Mouse (Mus musculus): ENCODE results near the gene Rrn3. TPM values are rescaled to one million over a fixed set of nuclear protein-coding genes. Genes with fewer than 3 reads are reported as not detected.
"Not testable (repeated sequence)": the region's sequence is repeated elsewhere in the genome, so short reads cannot be mapped to it uniquely, and the experiment has no call there.

The Rrn3 gene
- 10 to 100 TPM; 41.7 to 44.2 TPM for total RNA-seq (2021)
- long read RNA-seq, experiment 1, transcript Rrn3-201 (18 exons, 3,582 nt), result major isoform, 71 of 85 reads
- long read RNA-seq, experiment 1, partial matches to known transcripts, result 8 of 85 reads
- long read RNA-seq, experiment 1, other reads (novel, unspliced or antisense), result 6 of 85 reads
- long read RNA-seq, experiment 2, transcript Rrn3-201 (18 exons, 3,582 nt), result major isoform, 52 of 64 reads
- long read RNA-seq, experiment 2, partial matches to known transcripts, result 5 of 64 reads
- long read RNA-seq, experiment 2, other reads (novel, unspliced or antisense), result 7 of 64 reads

- DNase-seq (ENCODE audit: low spot score in 2 of 2), result peak; percentile 91 to 92
- intact Hi-C loops (cut with DNase I), result loop anchor here (5.0 kb wide), 1 partner anchor 108 kb away; the partner anchor contains the start of genes 3110001I22Rik and Bfar
These were observed at the start of gene Rrn3 for GRCm38 (mm10) chr16:13780353-13781036. Gene Rrn3 (plus strand): TSS chr16:13780708.

GRCm38 (mm10) chr16:13732786-13733185 is 47.7 kb upstream of the Rrn3 start:
- intact Hi-C loops (cut with DNase I), result loop anchor here (10.0 kb wide), 1 partner anchor 198 kb away; no protein-coding TSS in a partner anchor
- DNase-seq (ENCODE audit: low spot score in 2 of 2), result no peak

GRCm38 (mm10) chr16:13733518-13734137 is 46.9 kb upstream of the Rrn3 start:
- intact Hi-C loops (cut with DNase I), result loop anchor here (10.0 kb wide), 1 partner anchor 199 kb away; no protein-coding TSS in a partner anchor
- DNase-seq (ENCODE audit: low spot score in 2 of 2), result peak; percentile 69 to 82

- intact Hi-C loops (cut with DNase I), result loop anchor here (10.0 kb wide), 1 partner anchor 201 kb away; no protein-coding TSS in a partner anchor
- no peak for DNase-seq (ENCODE audit: low spot score in 2 of 2)
These were observed 44.5 kb upstream of the Rrn3 start for GRCm38 (mm10) chr16:13735977-13736376.

- not testable (repeated sequence) for DNase-seq (ENCODE audit: low spot score in 2 of 2)
- intact Hi-C loops (cut with DNase I), result loop anchor here (10.0 kb wide), 1 partner anchor 204 kb away; no protein-coding TSS in a partner anchor
These were observed 41.5 kb upstream of the Rrn3 start for GRCm38 (mm10) chr16:13739044-13739443.

- intact Hi-C loops (cut with DNase I), result no loop called here
- no peak for DNase-seq (ENCODE audit: low spot score in 2 of 2)
These were observed 39.7 kb upstream of the Rrn3 start for GRCm38 (mm10) chr16:13740844-13741243.

GRCm38 (mm10) chr16:13747708-13748107 is 32.8 kb upstream of the Rrn3 start:
- intact Hi-C loops (cut with DNase I), result no loop called here

GRCm38 (mm10) chr16:13748124-13748523 is 32.4 kb upstream of the Rrn3 start:
- no peak for DNase-seq (ENCODE audit: low spot score in 2 of 2)
- intact Hi-C loops (cut with DNase I), result no loop called here

More at GRCm38 (mm10) chr16:13747708-13748107, 32.8 kb upstream of the Rrn3 start:
- no peak for DNase-seq (ENCODE audit: low spot score in 2 of 2)

GRCm38 (mm10) chr16:13748813-13749212 is 31.7 kb upstream of the Rrn3 start:
- intact Hi-C loops (cut with DNase I); DNase-seq (ENCODE audit: low spot score in 2 of 2): not testable (repeated sequence)

GRCm38 (mm10) chr16:13749306-13749705 is 31.2 kb upstream of the Rrn3 start:
- intact Hi-C loops (cut with DNase I), result no loop called here
- no peak for DNase-seq (ENCODE audit: low spot score in 2 of 2)

- intact Hi-C loops (cut with DNase I), result no loop called here
- DNase-seq (ENCODE audit: low spot score in 2 of 2), result no peak
These were observed 30.5 kb upstream of the Rrn3 start for GRCm38 (mm10) chr16:13749981-13750380.

GRCm38 (mm10) chr16:13750626-13751025 is 29.9 kb upstream of the Rrn3 start:
- intact Hi-C loops (cut with DNase I), result no loop called here

GRCm38 (mm10) chr16:13753986-13754385 is 26.5 kb upstream of the Rrn3 start:
- no peak for DNase-seq (ENCODE audit: low spot score in 2 of 2)
- intact Hi-C loops (cut with DNase I), result no loop called here

More at GRCm38 (mm10) chr16:13750626-13751025, 29.9 kb upstream of the Rrn3 start:
- no peak for DNase-seq (ENCODE audit: low spot score in 2 of 2)

GRCm38 (mm10) chr16:13754400-13755190 is 25.9 kb upstream of the Rrn3 start:
- intact Hi-C loops (cut with DNase I), result no loop called here
- peak; percentile 90 to 93 for DNase-seq (ENCODE audit: low spot score in 2 of 2)

GRCm38 (mm10) chr16:13757823-13758222 is 22.7 kb upstream of the Rrn3 start:
- intact Hi-C loops (cut with DNase I), result no loop called here

GRCm38 (mm10) chr16:13762807-13763206 is 17.7 kb upstream of the Rrn3 start:
- DNase-seq (ENCODE audit: low spot score in 2 of 2); intact Hi-C loops (cut with DNase I): not testable (repeated sequence)

More at GRCm38 (mm10) chr16:13757823-13758222, 22.7 kb upstream of the Rrn3 start:
- DNase-seq (ENCODE audit: low spot score in 2 of 2), result no peak

GRCm38 (mm10) chr16:13764519-13764918 is 16.0 kb upstream of the Rrn3 start:
- intact Hi-C loops (cut with DNase I), result no loop called here
- DNase-seq (ENCODE audit: low spot score in 2 of 2), result no peak

- intact Hi-C loops (cut with DNase I), result no loop called here
- no peak for DNase-seq (ENCODE audit: low spot score in 2 of 2)
These were observed 14.1 kb upstream of the Rrn3 start for GRCm38 (mm10) chr16:13766367-13766766.

GRCm38 (mm10) chr16:13771603-13772002 is 8.9 kb upstream of the Rrn3 start:
- intact Hi-C loops (cut with DNase I); DNase-seq (ENCODE audit: low spot score in 2 of 2): not testable (repeated sequence)

Data from left cerebral cortex, postnatal 14 days (tissue).